8 mouse cellular contexts compared by ENCODE assay signal in the genomic region with DNA sequence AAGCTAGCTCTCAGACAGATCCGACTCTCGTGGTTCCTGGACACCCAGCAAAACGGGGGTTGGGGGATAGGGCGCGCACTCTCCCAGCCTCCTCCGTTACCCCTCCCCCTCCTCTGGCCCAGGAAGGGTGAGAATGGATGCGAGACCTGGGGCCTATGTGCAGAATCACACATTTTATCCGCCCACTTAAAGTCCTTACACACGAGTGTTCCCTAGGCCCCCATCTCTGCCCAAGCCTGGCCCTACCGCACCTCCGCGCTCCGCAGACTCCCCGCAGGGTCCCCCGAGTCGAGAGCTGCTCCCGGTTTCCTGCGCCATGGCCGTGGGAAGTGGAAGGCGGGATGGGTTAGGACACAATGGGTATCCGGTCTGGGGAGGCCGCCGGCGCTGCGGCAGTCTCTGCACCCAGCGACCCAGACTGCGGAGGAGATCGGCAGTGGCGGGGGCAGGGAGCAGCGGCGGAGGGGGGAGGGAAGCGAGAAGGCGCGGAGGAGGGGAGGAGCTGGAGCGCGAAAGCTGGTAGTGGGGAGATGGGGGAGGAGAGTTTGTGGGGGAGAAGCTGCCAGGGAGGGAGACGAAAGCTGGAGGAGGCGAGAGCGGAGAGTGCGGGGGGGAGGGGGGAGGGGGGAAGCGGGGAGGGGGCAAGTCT. TPM values are rescaled to one million over a fixed set of nuclear protein-coding genes. Genes with fewer than 3 reads are reported as not detected.
A peak's percentile ranks its signal among the peaks of the same experiment; 100 is the strongest.
DNase-seq lines count a peak whose midpoint lies in the region; ATAC-seq and TF ChIP-seq lines count a peak whose summit lies in the region.

No protein-coding gene starts in this region.

- DNase-seq in urinary bladder, adult 18-20 months (ENCODE audit: low spot score in 2 of 2) = peak; percentile 38 to 60
- no peak for DNase-seq in urinary bladder, postnatal 10 days (ENCODE audit: low spot score)
- DNase-seq in embryonic facial prominence, embryonic 14.5 days (ENCODE audit: low spot score) = peak; percentile 92
- DNase-seq in kidney, postnatal 0 days (ENCODE audit: low spot score) = peak; percentile 94
- peak; percentile 70 for DNase-seq in naive thymus-derived CD4-positive, alpha-beta T cell, adult 2 months (ENCODE audit: low read depth)
- DNase-seq in stomach, postnatal 0 days (ENCODE audit: low spot score) = peak; percentile 59

- peak overlapping the region; percentile 92 for H3K27ac ChIP-seq in embryonic facial prominence, embryonic 14.5 days (replicated peaks; ENCODE audit: low read depth, low read length)
- H3K27ac ChIP-seq in heart, embryonic 14.5 days (replicated peaks in 1 of 2; ENCODE audit: control insufficient read depth in 1 of 2, insufficient read depth in 1 of 2, low read depth in 2 of 2, low read length in 2 of 2) = peak overlapping the region; percentile 80 to 81
- H3K27ac ChIP-seq in kidney, postnatal 0 days = peak overlapping the region; percentile 93
- H3K27ac ChIP-seq in liver, embryonic 12.5 days = peak overlapping the region; percentile 4; the same call in 1 of the 2 replicates
- H3K27ac ChIP-seq in stomach, postnatal 0 days (replicated peaks) = peak overlapping the region; percentile 67

- H3K9ac ChIP-seq in embryonic facial prominence, embryonic 14.5 days (ENCODE audit: low read depth, low read length) = peak overlapping the region; percentile 92
- H3K9ac ChIP-seq in heart, embryonic 14.5 days (ENCODE audit: low read length) = peak overlapping the region; percentile 92
- peak overlapping the region; percentile 90 for H3K9ac ChIP-seq in kidney, postnatal 0 days (ENCODE audit: low read depth, low read length)
- H3K9ac ChIP-seq in liver, embryonic 12.5 days = peak overlapping the region; percentile 55
- H3K9ac ChIP-seq in stomach, postnatal 0 days (ENCODE audit: low read length) = peak overlapping the region; percentile 77

- WGBS in embryonic facial prominence, embryonic 14.5 days = under 1% methylated on average over 29 of the region's 41 CpGs
- under 1% methylated on average over 33 of the region's 41 CpGs for WGBS in heart, embryonic 14.5 days
- WGBS in kidney, postnatal 0 days = under 1% methylated on average over 30 of the region's 41 CpGs
- WGBS in liver, embryonic 12.5 days (ENCODE audit: insufficient replicate concordance) = under 1% methylated on average over 35 of the region's 41 CpGs
- WGBS in stomach, postnatal 0 days = under 1% methylated on average over 33 of the region's 41 CpGs

- H3K27me3 ChIP-seq in embryonic facial prominence, embryonic 14.5 days (replicated peaks; ENCODE audit: control insufficient read depth, insufficient read depth, low read length) = no peaks in the 10 kb centered on the region
- no peaks in the 10 kb centered on the region for H3K27me3 ChIP-seq in heart, embryonic 14.5 days (ENCODE audit: control insufficient read depth, insufficient read depth, low read length)
- no peaks in the 10 kb centered on the region for H3K27me3 ChIP-seq in kidney, postnatal 0 days (ENCODE audit: insufficient read depth, low read length)
- peaks cover 62% of the 10 kb centered on the region for H3K27me3 ChIP-seq in liver, embryonic 12.5 days (replicated peaks)
- no peaks in the 10 kb centered on the region for H3K27me3 ChIP-seq in stomach, postnatal 0 days (ENCODE audit: control insufficient read depth, insufficient read depth, low read length)

- peak overlapping the region; percentile 77 for H3K4me3 ChIP-seq in embryonic facial prominence, embryonic 14.5 days (ENCODE audit: low read depth, low read length)
- H3K4me3 ChIP-seq in heart, embryonic 14.5 days (ENCODE audit: control insufficient read depth in 1 of 2, insufficient read depth in 1 of 2, low read depth in 1 of 2, low read length in 2 of 2) = peak overlapping the region; percentile 81 to 89
- H3K4me3 ChIP-seq in kidney, postnatal 0 days (replicated peaks; ENCODE audit: low read depth, low read length) = peak overlapping the region; percentile 73
- H3K4me3 ChIP-seq in liver, embryonic 12.5 days = peak overlapping the region; percentile 61
- H3K4me3 ChIP-seq in stomach, postnatal 0 days (ENCODE audit: low read depth, low read length) = peak overlapping the region; percentile 66

- TF ChIP-seq EP300 in stomach, postnatal 0 days (optimal IDR thresholded peaks at IDR 0.05) = no peak

- peak overlapping the region; percentile 64 for H3K4me2 ChIP-seq in embryonic facial prominence, embryonic 14.5 days (ENCODE audit: low read depth, low read length)
- peak overlapping the region; percentile 93 for H3K4me2 ChIP-seq in heart, embryonic 14.5 days (ENCODE audit: low read length)
- H3K4me2 ChIP-seq in kidney, postnatal 0 days (ENCODE audit: low read length) = peak overlapping the region; percentile 88
- peak overlapping the region; percentile 74 for H3K4me2 ChIP-seq in liver, embryonic 12.5 days
- peak overlapping the region; percentile 73 for H3K4me2 ChIP-seq in stomach, postnatal 0 days (replicated peaks; ENCODE audit: low read depth)

- no peaks in the 10 kb centered on the region for H3K9me3 ChIP-seq in embryonic facial prominence, embryonic 14.5 days (ENCODE audit: control insufficient read depth, low read length)
- no peaks in the 10 kb centered on the region for H3K9me3 ChIP-seq in heart, embryonic 14.5 days (ENCODE audit: control insufficient read depth, low read length)
- no peaks in the 10 kb centered on the region for H3K9me3 ChIP-seq in kidney, postnatal 0 days (replicated peaks; ENCODE audit: low read length)
- no peaks in the 10 kb centered on the region for H3K9me3 ChIP-seq in liver, embryonic 12.5 days (replicated peaks)
- no peaks in the 10 kb centered on the region for H3K9me3 ChIP-seq in stomach, postnatal 0 days (ENCODE audit: control insufficient read depth, low read length)

- no peak for TF ChIP-seq CTCF in kidney, postnatal 0 days (IDR thresholded peaks at IDR 0.05; ENCODE audit: low read depth)
- no peak for TF ChIP-seq CTCF in stomach, postnatal 0 days (IDR thresholded peaks at IDR 0.05; ENCODE audit: low read depth)

- ATAC-seq in embryonic facial prominence, embryonic 14.5 days (ENCODE audit: low read depth) = peak; percentile 81
- ATAC-seq in heart, embryonic 14.5 days (ENCODE audit: insufficient number of reproducible peaks, insufficient read depth, low FRiP score, low read depth) = peak; percentile 72
- ATAC-seq in kidney, postnatal 0 days (replicated peaks; ENCODE audit: low FRiP score, low read depth) = peak; percentile 80
- ATAC-seq in liver, embryonic 12.5 days = peak; percentile 53
- ATAC-seq in stomach, postnatal 0 days (ENCODE audit: low FRiP score, low TSS enrichment) = peak; percentile 75

- peaks cover 38% of the 10 kb centered on the region for H3K36me3 ChIP-seq in embryonic facial prominence, embryonic 14.5 days (ENCODE audit: control insufficient read depth, insufficient read depth, low read length)
- H3K36me3 ChIP-seq in heart, embryonic 14.5 days (ENCODE audit: control insufficient read depth, insufficient read depth, low read length) = peaks cover 35% of the 10 kb centered on the region
- peaks cover 11% of the 10 kb centered on the region; the same call in 1 of the 2 replicates for H3K36me3 ChIP-seq in kidney, postnatal 0 days (ENCODE audit: insufficient read depth, low read length)
- H3K36me3 ChIP-seq in liver, embryonic 12.5 days = peaks cover 24% of the 10 kb centered on the region
- H3K36me3 ChIP-seq in stomach, postnatal 0 days (ENCODE audit: control insufficient read depth, insufficient read depth, low read length) = no peaks in the 10 kb centered on the region

- peaks cover 15% of the 10 kb centered on the region; the same call in 1 of the 2 replicates for H3K4me1 ChIP-seq in embryonic facial prominence, embryonic 14.5 days (ENCODE audit: control insufficient read depth, insufficient read depth, low read length)
- H3K4me1 ChIP-seq in heart, embryonic 14.5 days (ENCODE audit: control insufficient read depth in 2 of 2, insufficient read depth in 2 of 2, low read length in 2 of 2) = peaks cover 8 to 17% of the 10 kb centered on the region in 2 experiments; a peak in 3 of 4 replicates
- H3K4me1 ChIP-seq in kidney, postnatal 0 days (replicated peaks; ENCODE audit: insufficient read depth, low read length) = peaks cover 25% of the 10 kb centered on the region
- peaks cover 20% of the 10 kb centered on the region for H3K4me1 ChIP-seq in liver, embryonic 12.5 days
- H3K4me1 ChIP-seq in stomach, postnatal 0 days (replicated peaks; ENCODE audit: control insufficient read depth, insufficient read depth) = 0 out of 2 replicates have a peak, but pooled peaks cover 3% of the 10 kb centered on the region

RNA-seq across cellular contexts. Expression of gene Mettl3, which starts 11.0 kb away (rescaled TPM):
- polyA plus RNA-seq in embryonic facial prominence, embryonic 14.5 days (2014; fragmentation: Nextera tagmentation; extraction: Ambion mirVana) = 27.0 and 36.8 TPM in 2 replicates
- polyA plus RNA-seq in heart, embryonic 14.5 days (2014; fragmentation: Nextera tagmentation; extraction: Ambion mirVana) = 20.5 and 24.1 TPM in 2 replicates
- polyA plus RNA-seq in kidney, postnatal 0 days (2015; fragmentation: Nextera tagmentation; extraction: Ambion mirVana) = 24.7 and 27.3 TPM in 2 replicates
- 26.8 and 28.6 TPM in 2 replicates for polyA plus RNA-seq in liver, embryonic 12.5 days (2016; fragmentation: Nextera tagmentation; extraction: Ambion mirVana)
- 13.7 and 15.9 TPM in 2 replicates for polyA plus RNA-seq in stomach, postnatal 0 days (2015; fragmentation: Nextera tagmentation; extraction: Ambion mirVana)

RNA-seq across cellular contexts. Expression of gene Sall2, which starts 12.6 kb away (rescaled TPM):
- 18.1 and 19.4 TPM in 2 replicates for polyA plus RNA-seq in embryonic facial prominence, embryonic 14.5 days (2014; fragmentation: Nextera tagmentation; extraction: Ambion mirVana)
- 6.0 and 6.2 TPM in 2 replicates for polyA plus RNA-seq in heart, embryonic 14.5 days (2014; fragmentation: Nextera tagmentation; extraction: Ambion mirVana)
- 20.9 and 23.4 TPM in 2 replicates for polyA plus RNA-seq in kidney, postnatal 0 days (2015; fragmentation: Nextera tagmentation; extraction: Ambion mirVana)
- polyA plus RNA-seq in liver, embryonic 12.5 days (2016; fragmentation: Nextera tagmentation; extraction: Ambion mirVana) = 3.0 and 3.8 TPM in 2 replicates
- polyA plus RNA-seq in stomach, postnatal 0 days (2015; fragmentation: Nextera tagmentation; extraction: Ambion mirVana) = 1.9 and 2.1 TPM in 2 replicates

RNA-seq across cellular contexts. Expression of gene Rab2b, which starts 36.6 kb away (rescaled TPM):
- polyA plus RNA-seq in embryonic facial prominence, embryonic 14.5 days (2014; fragmentation: Nextera tagmentation; extraction: Ambion mirVana) = 17.3 and 19.9 TPM in 2 replicates
- polyA plus RNA-seq in heart, embryonic 14.5 days (2014; fragmentation: Nextera tagmentation; extraction: Ambion mirVana) = 16.4 and 16.8 TPM in 2 replicates
- 12.6 and 14.3 TPM in 2 replicates for polyA plus RNA-seq in kidney, postnatal 0 days (2015; fragmentation: Nextera tagmentation; extraction: Ambion mirVana)
- polyA plus RNA-seq in liver, embryonic 12.5 days (2016; fragmentation: Nextera tagmentation; extraction: Ambion mirVana) = 4.6 TPM in 2 replicates
- polyA plus RNA-seq in stomach, postnatal 0 days (2015; fragmentation: Nextera tagmentation; extraction: Ambion mirVana) = 6.9 and 7.3 TPM in 2 replicates

RNA-seq across cellular contexts. Expression of gene Tox4, which starts 37.0 kb away (rescaled TPM):
- 36.9 and 38.5 TPM in 2 replicates for polyA plus RNA-seq in embryonic facial prominence, embryonic 14.5 days (2014; fragmentation: Nextera tagmentation; extraction: Ambion mirVana)
- 39.2 and 39.7 TPM in 2 replicates for polyA plus RNA-seq in heart, embryonic 14.5 days (2014; fragmentation: Nextera tagmentation; extraction: Ambion mirVana)
- 30.8 and 34.4 TPM in 2 replicates for polyA plus RNA-seq in kidney, postnatal 0 days (2015; fragmentation: Nextera tagmentation; extraction: Ambion mirVana)
- 26.5 and 26.7 TPM in 2 replicates for polyA plus RNA-seq in liver, embryonic 12.5 days (2016; fragmentation: Nextera tagmentation; extraction: Ambion mirVana)
- polyA plus RNA-seq in stomach, postnatal 0 days (2015; fragmentation: Nextera tagmentation; extraction: Ambion mirVana) = 21.5 and 22.9 TPM in 2 replicates

RNA-seq across cellular contexts. Expression of gene Olfr1513, which starts 40.3 kb away (rescaled TPM):
- 0.14 and 0.18 TPM in 2 replicates for polyA plus RNA-seq in embryonic facial prominence, embryonic 14.5 days (2014; fragmentation: Nextera tagmentation; extraction: Ambion mirVana)
- polyA plus RNA-seq in heart, embryonic 14.5 days (2014; fragmentation: Nextera tagmentation; extraction: Ambion mirVana) = not detected in 2 replicates
- polyA plus RNA-seq in kidney, postnatal 0 days (2015; fragmentation: Nextera tagmentation; extraction: Ambion mirVana) = not detected in 2 replicates
- polyA plus RNA-seq in liver, embryonic 12.5 days (2016; fragmentation: Nextera tagmentation; extraction: Ambion mirVana) = not detected in 2 replicates
- not detected in 2 replicates for polyA plus RNA-seq in stomach, postnatal 0 days (2015; fragmentation: Nextera tagmentation; extraction: Ambion mirVana)

Comparison
In these comparisons a context has a peak if more than half of its experiments do, and no peak if none do; other contexts are left out.
1. H3K27ac ChIP-seq: peak in every context shown above with its lines; median percentile 93 in kidney, postnatal 0 days; 92 in embryonic facial prominence, embryonic 14.5 days; 80 in heart, embryonic 14.5 days; 67 in stomach, postnatal 0 days; 4 in liver, embryonic 12.5 days.